Mouse (Mus musculus): Measurements from ENCODE around the gene Cwf19l2.
A peak's percentile ranks its signal among the peaks of the same experiment; 100 is the strongest.
"Not testable (repeated sequence)": the region's sequence is repeated elsewhere in the genome, so short reads cannot be mapped to it uniquely, and the experiment has no call there.

Gene Cwf19l2

DNA sequence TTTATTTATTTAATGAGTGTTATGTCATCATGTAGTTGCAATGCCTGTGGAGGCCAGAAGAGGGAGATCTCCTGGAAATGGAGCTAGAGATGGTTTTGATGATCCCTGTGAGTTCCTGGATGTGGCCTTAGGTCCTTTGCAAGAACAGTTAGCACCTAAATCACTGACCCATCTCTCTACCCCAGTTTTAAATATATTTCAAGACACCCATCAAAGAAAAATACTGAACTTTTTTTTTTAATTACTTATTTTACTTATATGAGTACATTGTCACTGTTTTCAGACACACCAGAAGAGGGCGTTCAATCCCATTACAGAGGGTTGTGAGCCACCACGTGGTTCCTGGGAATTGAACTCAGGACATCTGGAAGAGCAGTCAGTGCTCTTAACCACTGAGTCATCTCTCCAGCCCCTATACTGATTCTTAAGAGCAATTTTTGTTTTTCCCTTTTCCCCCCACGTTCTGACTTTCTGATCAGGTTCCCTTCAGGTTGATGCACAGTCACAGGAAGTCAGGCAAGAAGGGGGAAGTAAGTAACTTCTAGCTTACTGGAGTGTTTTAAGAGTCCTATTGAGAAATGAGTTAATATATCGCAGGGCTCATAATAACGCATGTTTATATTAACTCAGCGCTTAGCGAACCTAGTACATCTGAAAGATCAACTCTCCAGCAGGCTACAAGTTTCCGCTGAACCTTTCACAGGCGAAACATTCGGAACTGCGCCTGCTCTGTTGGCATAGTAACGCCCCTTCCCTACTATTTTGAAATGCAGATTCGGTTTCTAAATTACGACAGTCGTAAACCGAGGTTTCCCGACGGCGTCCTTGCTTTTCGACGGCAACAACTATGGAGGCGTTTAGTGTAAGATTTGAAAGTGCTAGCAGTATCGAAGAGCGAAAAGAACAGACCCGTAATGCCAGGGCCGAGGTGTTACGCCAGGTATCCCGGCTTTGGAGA is at the start of gene Cwf19l2:
Gene Cwf19l2 (plus strand): TSS at position 342 of the 958 bp plus-strand sequence.
- DNase-seq, result peak; percentile 71 to 75

- not testable (repeated sequence) for DNase-seq
Measured at GRCm38 (mm10) chr9:3376323-3376722, 27.1 kb upstream of the Cwf19l2 start.

- peak; percentile 19 to 40 for DNase-seq
Measured at GRCm38 (mm10) chr9:3404372-3404771, 980 bp downstream of the Cwf19l2 start.

GRCm38 (mm10) chr9:3439555-3440300 is 36.3 kb downstream of the Cwf19l2 start:
- DNase-seq, result not testable (repeated sequence)

DNA sequence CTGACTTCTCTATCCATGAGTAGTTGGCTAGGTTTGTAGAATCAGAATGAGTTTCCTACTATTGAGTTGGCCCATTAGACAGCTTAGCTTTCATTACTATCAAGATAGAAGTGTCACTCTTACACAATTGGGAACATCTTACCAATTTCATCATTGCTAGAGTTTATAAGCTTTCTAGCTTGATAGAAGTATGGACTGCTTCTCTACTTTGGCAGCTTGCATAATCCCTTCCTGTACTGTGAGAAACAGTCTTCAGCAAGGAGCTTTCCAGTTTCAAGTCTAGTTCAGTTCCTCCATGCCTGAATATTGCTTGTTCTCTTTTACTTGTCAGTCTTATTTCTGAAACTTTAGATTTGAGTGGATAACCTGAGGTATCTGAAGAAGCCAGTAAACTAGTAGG is 68.5 kb downstream of the Cwf19l2 start:
- no peak for DNase-seq

DNA sequence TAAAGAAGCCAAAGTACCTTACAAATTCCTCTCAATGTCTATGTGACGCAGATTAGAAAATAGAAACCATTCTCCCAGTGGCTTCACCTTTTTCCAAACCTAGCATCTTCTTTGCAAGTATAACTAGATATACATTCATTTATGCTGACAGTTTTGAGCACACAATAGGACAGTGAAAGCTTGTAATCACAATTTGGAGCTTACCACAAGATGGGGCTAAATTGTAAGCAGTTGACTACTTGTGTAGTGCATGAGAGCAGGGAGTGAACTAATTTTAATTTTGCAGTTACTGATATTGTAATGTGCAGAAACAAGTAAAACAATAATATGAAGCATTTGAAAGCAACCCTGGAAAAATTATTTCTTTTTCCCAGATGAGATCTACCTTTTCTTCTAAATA is 115.3 kb downstream of the Cwf19l2 start:
- no peak for DNase-seq

- DNase-seq, result no peak
Measured at GRCm38 (mm10) chr9:3519178-3519577, 115.8 kb downstream of the Cwf19l2 start.

DNA sequence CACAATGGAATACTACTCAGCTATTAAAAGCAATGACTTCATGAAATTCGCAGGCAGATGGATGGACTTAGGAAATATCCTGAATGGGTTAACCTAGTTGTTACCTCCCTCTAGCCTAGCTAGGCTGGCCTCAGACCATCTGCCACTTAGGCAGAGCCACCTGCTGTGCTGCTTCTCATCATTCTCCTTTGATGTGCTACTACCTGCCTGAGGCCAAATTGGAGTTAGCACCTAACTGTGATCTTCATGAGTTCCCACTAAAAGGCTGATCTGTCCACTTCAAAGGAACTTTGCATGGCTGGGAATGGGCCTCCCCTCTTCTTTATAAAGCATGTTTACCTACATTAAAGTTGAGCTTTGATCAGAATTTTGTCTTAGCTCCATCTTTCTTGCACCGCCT is 117.6 kb downstream of the Cwf19l2 start:
- DNase-seq, result no peak

Data from cerebellum, adult 18-20 months (tissue).